11 mouse cellular contexts compared by ENCODE assay signal in genomic region chrX:99531154-99531553, GRCm38 (mm10).
DNase-seq lines count a peak whose midpoint lies in the region; ATAC-seq and TF ChIP-seq lines count a peak whose summit lies in the region.
"Had no signal": no experiment of that assay in that cellular context is flagged by ENCODE, and none has a peak within 500 bp of the region (broad histone marks: within the 10 kb centered on the region; RNA-seq: fewer than 3 reads in every experiment).

No protein-coding gene starts in this region.

- peaks cover 3% of the 10 kb centered on the region; the same call in 1 of the 2 replicates for H3K27me3 ChIP-seq in lung, embryonic 16.5 days (ENCODE audit: control insufficient read depth, insufficient read depth, low read depth, low read length)

- no peak overlapping the region for H3K4me2 ChIP-seq in lung, embryonic 16.5 days (ENCODE audit: low read depth, low read length)
- H3K4me2 ChIP-seq: limb, embryonic 12.5 days; stomach, embryonic 15.5 days had no signal

- intact Hi-C loops in heart, postnatal 25 days (cut with DNase I), result no loop called here

- ATAC-seq in lung, embryonic 16.5 days (ENCODE audit: low read depth), result peak; percentile 35

- DNase-seq in heart, adult 18-20 months, result peak; percentile 43 to 61
- DNase-seq in heart, postnatal 25 days (ENCODE audit: low spot score), result no peak
- DNase-seq in lung, adult 2 months, result no peak
- DNase-seq in adipocyte (ENCODE audit: low spot score), result peak; percentile 82
- DNase-seq in kidney, postnatal 14 days, result peak; percentile 36
- DNase-seq in urinary bladder, adult 18-20 months (ENCODE audit: low spot score in 2 of 2), result no peak
- DNase-seq in B cell, adult 2 months, result no peak

- H3K4me1 ChIP-seq in lung, embryonic 16.5 days (replicated peaks; ENCODE audit: control insufficient read depth, insufficient read depth, low read length), result peaks cover 3% of the 10 kb centered on the region; the same call in 1 of the 2 replicates
- H3K4me1 ChIP-seq in lung, adult 2 months (ENCODE audit: control insufficient read depth, insufficient read depth, low read length), result peaks cover 2% of the 10 kb centered on the region; the same call in 1 of the 2 replicates
- H3K4me1 ChIP-seq: limb, embryonic 12.5 days; stomach, embryonic 15.5 days had no signal

- no peaks in the 10 kb centered on the region for H3K9me3 ChIP-seq in lung, embryonic 16.5 days (ENCODE audit: control insufficient read depth, low read length)
- H3K9me3 ChIP-seq: limb, embryonic 12.5 days; stomach, embryonic 15.5 days had no signal

- TF ChIP-seq CTCF in lung, adult 2 months (IDR thresholded peaks at IDR 0.05; ENCODE audit: insufficient read depth, low read length), result no peak

- 55% methylated on average over 3 of the region's 3 CpGs for WGBS in lung, embryonic 16.5 days
- 57% methylated on average over 3 of the region's 3 CpGs for WGBS in lung, adult 2 months

- H3K27ac ChIP-seq in lung, embryonic 16.5 days (ENCODE audit: low read length), result peak overlapping the region; percentile 33; the same call in 1 of the 2 replicates
- H3K27ac ChIP-seq: limb, embryonic 12.5 days; macrophage; stomach, embryonic 15.5 days had no signal

- no peaks in the 10 kb centered on the region for H3K36me3 ChIP-seq in lung, embryonic 16.5 days (ENCODE audit: control insufficient read depth, insufficient read depth, low read length)
- H3K36me3 ChIP-seq: limb, embryonic 12.5 days; stomach, embryonic 15.5 days had no signal

- no peak overlapping the region for H3K4me3 ChIP-seq in lung, embryonic 16.5 days (ENCODE audit: low read length)
- H3K4me3 ChIP-seq in lung, adult 2 months (replicated peaks; ENCODE audit: extremely low read depth, low read depth, low read length), result no peak overlapping the region
- H3K4me3 ChIP-seq: limb, embryonic 12.5 days; stomach, embryonic 15.5 days had no signal

- no peak overlapping the region for H3K9ac ChIP-seq in lung, embryonic 16.5 days (ENCODE audit: low read length)
- H3K9ac ChIP-seq: limb, embryonic 12.5 days; stomach, embryonic 15.5 days had no signal

- TF ChIP-seq POLR2A in lung, adult 2 months (IDR thresholded peaks at IDR 0.05; ENCODE audit: borderline replicate concordance, extremely low read depth, low read depth, low read length), result no peak

Comparison
In these comparisons a context has a peak if more than half of its experiments do, and no peak if none do; other contexts are left out.
1. DNase-seq: peak in heart, adult 18-20 months (2 of 2), adipocyte (single experiment) and kidney, postnatal 14 days (single experiment); none in heart, postnatal 25 days (single experiment), lung, adult 2 months (single experiment), urinary bladder, adult 18-20 months (0 of 2) and B cell, adult 2 months (0 of 2).